Mouse (Mus musculus) mouse embryonic stem cell (cell line): ENCODE results near the gene Pin4.

Experiments
- in situ Hi-C, 2 experiments: fragments of 300-500 bp; cut with MboI; formaldehyde crosslinking; loops; 1 replicate in 1 of 2; 3 replicates in 1 of 2; pipeline ENCODE4 v1.14.3; 2019 to 2020; ENCODE audit warnings: low sequenced_read_pairs in 2 of 2, low pct_unique_long_range_greater_than_20kb in 1 of 2, mixed read lengths in 1 of 2; ENCODE audit not compliant: unreplicated experiment in 1 of 2

Pin4 gene

DNA sequence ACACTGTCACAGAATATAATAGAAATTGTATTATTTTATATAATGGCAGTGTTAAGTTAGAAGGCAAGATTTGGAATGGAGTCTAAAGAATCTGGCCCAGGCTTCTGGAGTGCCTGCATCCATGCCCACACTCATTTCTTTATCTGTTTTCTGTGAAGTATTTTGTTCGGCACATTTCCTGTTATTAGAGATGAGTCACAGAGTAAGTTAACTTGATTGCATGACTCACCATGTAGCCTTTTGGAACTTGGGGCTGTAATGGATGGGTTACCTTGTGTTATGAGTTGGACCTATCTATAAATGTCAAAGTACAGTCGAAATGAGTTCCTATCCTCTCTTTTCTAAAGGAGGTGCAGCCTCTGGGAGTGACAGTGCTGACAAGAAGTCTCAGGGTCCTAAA lies 2.1 kb downstream of the Pin4 start:
- in situ Hi-C loops, result no loop called here

DNA sequence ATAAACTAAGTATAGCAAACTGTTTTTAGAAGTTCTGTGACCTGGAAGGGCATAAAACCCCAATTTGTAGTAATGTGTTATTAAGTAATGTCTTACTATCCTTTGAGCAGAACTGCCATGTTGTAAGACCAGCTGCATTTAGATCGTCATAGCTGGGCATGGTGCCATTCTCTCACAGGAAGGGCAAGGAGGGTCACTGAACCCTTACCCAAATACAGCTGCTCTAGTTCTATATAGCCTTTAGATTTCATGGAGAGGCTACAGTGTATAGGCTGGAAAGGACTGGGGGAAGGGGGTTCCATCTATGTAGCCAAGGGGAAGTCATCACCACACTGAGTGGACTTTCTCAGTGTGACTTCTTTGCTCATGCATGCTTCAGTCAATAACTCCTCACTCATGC lies 21.9 kb downstream of the Pin4 start:
- in situ Hi-C loops, result no loop called here

DNA sequence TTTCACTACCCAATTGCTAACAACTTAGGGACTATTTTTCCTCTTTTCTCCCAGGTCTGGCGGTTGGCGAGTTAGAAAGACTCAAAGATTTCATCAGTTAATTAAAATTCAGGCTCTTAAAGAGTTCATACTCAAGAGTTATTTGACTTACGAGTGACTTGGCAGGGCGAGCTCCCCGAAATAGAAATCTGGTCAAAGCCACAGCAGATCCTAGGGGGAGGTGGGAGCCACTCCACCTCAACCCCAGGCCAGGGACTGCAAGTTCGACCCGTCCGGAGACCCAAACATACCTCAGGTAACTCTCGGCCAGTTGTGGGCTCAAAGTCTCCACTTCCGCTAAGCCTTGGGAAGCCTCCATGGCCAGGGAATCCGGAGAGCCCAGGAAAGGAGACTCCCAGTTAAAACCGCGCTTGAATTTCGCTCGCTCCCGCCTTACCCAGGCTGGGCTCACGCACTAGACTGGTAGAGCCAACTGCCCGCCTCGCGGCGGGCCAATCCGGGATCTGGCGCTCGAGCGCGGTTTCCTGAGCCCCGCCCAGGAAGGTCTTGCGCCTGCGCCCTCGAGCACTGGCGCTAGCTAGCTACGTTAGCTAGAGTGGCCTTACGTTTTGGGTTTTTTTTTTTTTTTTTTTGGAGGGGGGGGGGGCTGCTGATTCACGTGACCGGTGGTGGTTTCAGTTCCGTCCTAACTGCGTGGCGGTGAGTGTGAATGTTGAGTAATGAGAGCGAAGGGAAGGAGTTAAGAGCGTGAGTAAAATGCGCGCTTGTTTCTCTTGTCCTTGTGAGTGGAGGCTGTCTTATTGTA lies 37.6 kb downstream of the Pin4 start, which contains the start of gene Ercc6l:
Gene Ercc6l (minus strand): TSS at position 474 of the 805 bp plus-strand sequence.
- in situ Hi-C loops, result no loop called here

DNA sequence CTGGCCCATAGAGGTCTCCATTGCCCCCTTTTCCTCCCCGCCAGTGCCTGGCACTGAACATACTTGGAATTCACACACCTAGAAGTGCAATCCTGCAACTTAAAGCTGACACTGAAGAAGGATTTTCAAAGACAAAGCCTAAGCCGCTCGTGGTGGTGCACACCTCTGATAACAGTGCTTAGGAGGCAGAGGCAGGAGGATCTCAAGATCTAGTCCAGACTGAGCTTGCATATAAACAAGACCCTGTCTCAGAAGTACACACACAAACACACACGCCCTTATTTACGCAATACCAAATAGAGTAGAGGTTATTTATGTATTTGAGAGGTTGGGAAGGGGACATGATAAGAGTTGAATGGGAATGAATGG lies 38.2 kb downstream of the Pin4 start:
- in situ Hi-C loops, result no loop called here

DNA sequence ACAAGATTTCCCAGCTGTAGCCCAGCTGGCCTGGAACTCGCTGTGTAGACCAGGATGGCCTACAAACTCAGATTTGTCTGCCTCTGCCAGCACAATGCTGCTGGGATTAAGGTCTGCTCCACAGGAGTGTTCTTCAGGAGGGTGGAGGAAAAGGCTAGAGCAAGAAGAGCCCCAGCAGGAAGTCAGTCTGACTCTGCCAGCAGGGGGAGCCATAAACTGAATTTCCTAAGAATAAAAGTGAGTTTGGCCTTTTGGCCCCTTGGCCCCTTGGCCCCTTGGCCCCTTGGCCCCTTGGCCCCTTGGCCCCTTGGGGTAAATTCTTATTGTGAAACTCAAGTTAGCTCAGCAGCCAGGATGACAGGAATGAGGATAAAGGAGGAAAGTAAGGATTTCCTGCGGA lies 40.5 kb downstream of the Pin4 start:
- in situ Hi-C loops, result no loop called here

DNA sequence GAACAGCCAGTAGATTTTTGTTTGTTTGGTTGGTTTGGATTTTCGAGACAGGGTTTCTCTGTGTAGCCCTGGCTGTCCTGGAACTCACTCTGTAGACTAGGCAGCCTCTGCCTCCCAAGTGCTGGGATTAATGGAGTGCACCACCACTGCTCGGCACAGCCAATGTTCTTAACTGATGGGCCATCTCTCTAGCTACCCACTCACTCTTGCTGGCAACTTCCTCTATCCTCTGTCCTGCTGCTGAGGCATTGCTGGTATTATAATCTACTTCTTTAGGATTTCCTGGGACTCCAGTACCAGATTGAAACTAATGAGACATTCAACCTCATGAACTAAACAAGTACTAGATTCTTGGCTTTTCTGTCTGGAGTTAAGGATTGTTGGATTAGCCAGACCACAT lies 41.3 kb downstream of the Pin4 start:
- in situ Hi-C loops, result no loop called here

DNA sequence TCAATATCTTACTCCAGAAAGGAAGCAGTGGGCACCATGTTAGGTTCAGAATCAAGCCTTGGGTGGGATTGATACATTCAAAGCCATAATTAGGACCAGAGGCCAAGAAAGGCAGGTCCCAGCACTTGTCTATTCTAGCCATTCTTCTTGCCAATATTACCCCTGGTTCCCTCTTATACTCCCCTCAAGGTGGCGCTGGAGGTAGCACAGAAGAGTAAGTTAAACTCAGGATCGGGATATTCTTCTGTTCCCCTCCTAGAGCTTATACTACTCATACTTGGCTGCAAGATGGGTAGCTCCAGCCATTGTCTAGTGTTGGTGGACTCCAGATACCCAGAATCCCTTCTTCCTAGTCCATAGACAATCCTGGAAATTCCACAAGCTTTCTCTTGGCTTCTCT lies 43.8 kb downstream of the Pin4 start:
- in situ Hi-C loops, result no loop called here

DNA sequence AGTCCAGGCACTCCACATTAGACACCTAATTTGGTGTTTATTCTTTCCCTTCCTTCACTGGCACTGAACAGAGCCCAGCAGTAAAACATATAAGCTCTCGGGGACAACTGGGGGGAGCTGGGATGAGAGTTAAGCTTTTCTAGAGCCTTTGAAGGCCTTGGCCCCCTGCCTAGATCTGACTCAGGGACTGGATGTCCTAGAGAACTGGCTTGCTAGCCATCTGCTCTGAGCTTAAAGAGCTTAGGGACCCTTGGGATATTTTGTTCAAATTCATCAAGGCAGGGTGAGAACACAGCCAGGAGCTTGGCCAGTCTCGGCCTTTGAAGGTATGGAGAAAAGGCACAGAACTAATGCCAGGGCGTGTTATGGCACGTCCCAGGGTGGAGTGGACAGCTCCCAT lies 44.3 kb downstream of the Pin4 start:
- in situ Hi-C loops, result no loop called here

DNA sequence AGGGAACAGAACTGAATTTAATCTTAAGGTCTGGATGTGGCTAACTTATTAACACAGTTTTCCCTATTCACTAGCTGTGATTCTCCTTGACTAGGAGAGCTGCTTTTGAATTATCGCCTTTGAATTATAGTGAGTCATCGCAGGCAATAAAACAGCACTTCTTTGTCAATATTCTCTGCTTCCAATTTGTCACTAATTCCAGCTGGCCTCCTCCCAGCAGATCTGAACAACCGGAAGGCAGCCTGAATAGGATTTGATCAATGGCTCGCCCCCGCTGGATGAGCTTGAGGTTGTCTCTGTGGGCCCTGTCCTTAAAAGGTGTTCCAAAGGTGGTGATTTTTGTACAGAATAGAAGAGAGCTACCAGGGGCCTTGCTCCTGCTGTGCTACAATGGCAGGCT lies 47.3 kb downstream of the Pin4 start:
- in situ Hi-C loops, result no loop called here

DNA sequence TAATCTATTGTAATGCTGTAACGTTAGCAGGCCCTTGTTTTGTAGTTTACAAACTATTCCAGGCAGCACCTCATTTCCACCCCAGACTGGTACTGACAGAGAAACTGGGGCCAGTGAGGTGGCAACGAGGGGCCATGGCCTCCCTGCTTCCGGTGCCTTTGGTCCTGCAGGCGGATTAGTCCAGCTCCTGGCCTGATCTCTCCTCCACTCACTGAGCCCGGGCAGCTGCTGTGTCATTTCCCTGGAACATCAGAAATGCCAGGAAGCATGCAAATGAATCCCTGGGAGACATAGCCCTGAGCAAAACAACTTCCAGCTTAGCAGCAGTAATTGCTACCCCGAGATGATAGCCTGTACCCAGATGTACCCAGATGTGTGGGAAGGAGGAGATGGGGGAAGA lies 47.7 kb downstream of the Pin4 start:
- in situ Hi-C loops, result no loop called here

DNA sequence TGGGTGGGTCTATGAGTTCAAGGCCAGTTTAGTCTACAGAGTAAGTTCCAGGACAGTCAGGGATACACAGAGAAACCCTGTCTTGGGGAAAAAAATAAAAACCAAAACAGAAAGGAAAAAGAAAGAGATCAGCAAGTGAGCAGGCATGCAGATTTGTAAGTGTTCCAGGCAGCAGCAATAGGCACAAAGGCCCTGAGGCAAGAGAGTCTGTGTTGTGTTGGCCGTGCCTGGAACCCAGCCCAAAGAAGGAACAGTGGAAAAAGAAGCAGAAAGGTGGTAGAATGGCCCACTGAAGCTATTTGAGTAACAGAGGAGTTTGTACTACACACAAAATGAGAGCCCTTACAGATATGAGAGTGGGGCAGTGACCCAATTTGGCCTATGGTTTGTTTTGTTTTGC lies 50.5 kb downstream of the Pin4 start:
- in situ Hi-C loops, result no loop called here

DNA sequence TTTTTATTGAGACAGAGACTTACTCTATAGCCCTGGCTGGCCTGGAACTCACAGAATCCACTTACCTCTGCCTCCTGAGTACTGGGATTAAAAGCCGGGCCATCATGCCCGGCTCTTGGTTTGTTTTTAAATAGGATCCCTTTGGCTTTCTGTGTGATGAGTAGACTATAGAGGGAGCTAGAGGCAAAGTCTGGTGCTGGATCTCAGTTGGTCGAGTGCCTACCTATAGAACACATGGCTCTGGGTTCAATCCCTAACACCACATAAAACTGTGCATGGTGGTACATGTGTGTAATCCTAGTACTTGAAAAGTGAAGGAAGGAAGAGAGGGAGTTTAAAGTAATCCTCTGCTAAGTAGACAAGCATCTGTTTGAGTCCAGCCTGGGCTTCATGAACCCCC lies 50.9 kb downstream of the Pin4 start:
- in situ Hi-C loops, result no loop called here

DNA sequence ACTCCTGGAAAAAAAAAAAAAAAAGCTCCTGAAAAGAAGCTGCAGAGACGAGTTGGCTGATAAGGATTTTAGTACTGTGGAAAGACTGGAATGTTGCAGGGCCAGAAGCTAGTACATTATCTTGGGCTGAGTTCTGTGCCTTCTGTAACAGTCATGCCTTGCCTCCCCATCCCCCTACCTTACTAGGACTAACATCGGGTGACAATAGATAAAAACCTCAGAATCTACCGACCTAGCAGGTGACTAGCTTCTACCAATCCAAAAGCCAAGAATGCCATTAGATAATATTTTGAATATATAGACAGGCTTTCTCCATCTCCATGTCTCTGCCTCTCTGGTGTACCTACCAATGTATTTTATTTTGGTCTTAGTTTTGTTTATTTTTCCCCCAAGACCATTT lies 51.7 kb downstream of the Pin4 start:
- in situ Hi-C loops, result no loop called here

DNA sequence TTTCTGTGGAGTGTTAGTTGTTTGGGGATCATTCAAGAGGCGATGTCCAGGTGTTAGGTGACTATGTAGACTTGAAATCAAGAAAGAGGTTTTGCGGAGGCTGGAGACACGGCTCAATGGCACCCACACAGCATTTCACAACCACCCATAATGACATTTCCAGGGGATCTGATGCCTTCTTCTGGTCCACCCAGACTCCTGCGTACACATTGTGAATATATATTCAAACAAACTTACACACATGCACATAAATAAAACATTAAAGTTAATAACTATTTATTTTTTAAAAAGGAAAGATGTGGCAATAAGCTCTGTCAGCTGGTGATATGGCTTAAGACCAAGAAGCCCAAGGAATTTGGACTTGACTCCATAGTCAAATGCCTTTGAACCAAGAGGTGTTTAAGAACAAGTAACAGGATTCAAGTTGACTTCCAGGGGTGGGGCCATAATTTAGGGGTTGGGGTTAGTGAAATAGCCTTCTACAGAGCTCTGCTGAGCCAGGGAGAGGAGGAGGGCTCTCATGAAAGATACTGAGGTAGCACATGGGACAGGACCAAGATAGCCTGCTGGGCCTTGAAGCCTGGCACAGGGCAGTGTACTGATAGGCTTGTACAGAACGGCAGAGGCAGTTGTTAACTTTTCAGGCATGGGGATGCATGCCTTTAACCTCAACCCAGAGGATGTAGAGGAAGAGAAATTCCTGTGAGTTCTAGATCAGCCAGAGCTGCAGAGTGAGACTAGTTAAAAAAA lies 56.5 kb downstream of the Pin4 start:
- in situ Hi-C loops, result no loop called here
